Mouse (Mus musculus): ENCODE measurements around the gene Unc5a. TPM values are rescaled to one million over a fixed set of nuclear protein-coding genes. Genes with fewer than 3 reads are reported as not detected.

The Unc5a gene
- total RNA-seq, 1 experiment: 0.31 TPM

- H3K4me3 ChIP-seq (ENCODE audit: insufficient read depth in 1 of 2, low read depth in 1 of 2, low read length in 2 of 2, poor library complexity in 1 of 2, severe bottlenecking in 1 of 2): no peak overlapping the region
- no peaks in the 10 kb centered on the region for H3K36me3 ChIP-seq (ENCODE audit: control insufficient read depth, insufficient read depth, low read length, poor library complexity, severe bottlenecking)
- H3K4me1 ChIP-seq (ENCODE audit: control insufficient read depth in 2 of 2, insufficient read depth in 2 of 2, low read length in 2 of 2, poor library complexity in 1 of 2): peaks cover 0 to 15% of the 10 kb centered on the region in 2 experiments; a peak in 1 of 4 replicates
- in situ Hi-C loops (cut with MboI; ENCODE audit: low sequenced_read_pairs in 2 of 2, unreplicated experiment in 2 of 2): no loop called here
- DNase-seq (ENCODE audit: low read depth, low spot score): no peak
- no peak for TF ChIP-seq ZNF384 (IDR thresholded peaks at IDR 0.05; ENCODE audit: low read depth, low read length)
- TF ChIP-seq ZC3H11A (IDR thresholded peaks at IDR 0.05; ENCODE audit: borderline replicate concordance, low read depth, low read length): no peak
- TF ChIP-seq MAFK (IDR thresholded peaks at IDR 0.05; ENCODE audit: insufficient read depth, low read depth, low read length): no peak
- no peak for TF ChIP-seq CHD2 (IDR thresholded peaks at IDR 0.05; ENCODE audit: low read depth, low read length)
- TF ChIP-seq HCFC1 (IDR thresholded peaks at IDR 0.05; ENCODE audit: borderline replicate concordance, insufficient read depth, low read length): no peak
- no peak overlapping the region for H3K9ac ChIP-seq (ENCODE audit: insufficient read depth, low read depth, low read length, poor library complexity, severe bottlenecking)
- H3K9me3 ChIP-seq (ENCODE audit: control insufficient read depth, insufficient read depth, low read depth, low read length): no peaks in the 10 kb centered on the region
- no peak overlapping the region for H3K27ac ChIP-seq (ENCODE audit: insufficient read depth, low read depth, low read length, poor library complexity, severe bottlenecking)
Measured at GRCm38 (mm10) chr13:55011103-55011502, 61.9 kb downstream of the Unc5a start.

GRCm38 (mm10) chr13:55011981-55012478, 62.8 kb downstream of the Unc5a start:
- H3K4me3 ChIP-seq (ENCODE audit: insufficient read depth in 1 of 2, low read depth in 1 of 2, low read length in 2 of 2, poor library complexity in 1 of 2, severe bottlenecking in 1 of 2): peak overlapping the region; percentile 6 to 24; a peak in 2 of 4 replicates
- no peaks in the 10 kb centered on the region for H3K9me3 ChIP-seq (ENCODE audit: control insufficient read depth, insufficient read depth, low read depth, low read length)
- DNase-seq (ENCODE audit: low read depth, low spot score): peak; percentile 16
- no peak overlapping the region for H3K27ac ChIP-seq (ENCODE audit: insufficient read depth, low read depth, low read length, poor library complexity, severe bottlenecking)
- H3K4me1 ChIP-seq (ENCODE audit: control insufficient read depth in 2 of 2, insufficient read depth in 2 of 2, low read length in 2 of 2, poor library complexity in 1 of 2): peaks cover 0 to 12% of the 10 kb centered on the region in 2 experiments; a peak in 1 of 4 replicates
- in situ Hi-C loops (cut with MboI; ENCODE audit: low sequenced_read_pairs in 2 of 2, unreplicated experiment in 2 of 2): no loop called here
- no peaks in the 10 kb centered on the region for H3K36me3 ChIP-seq (ENCODE audit: control insufficient read depth, insufficient read depth, low read length, poor library complexity, severe bottlenecking)
- H3K9ac ChIP-seq (ENCODE audit: insufficient read depth, low read depth, low read length, poor library complexity, severe bottlenecking): no peak overlapping the region
- TF ChIP-seq HCFC1 (IDR thresholded peaks at IDR 0.05; ENCODE audit: borderline replicate concordance, insufficient read depth, low read length) (no peak), CHD2 (IDR thresholded peaks at IDR 0.05; ENCODE audit: low read depth, low read length) (no peak), ZNF384 (IDR thresholded peaks at IDR 0.05; ENCODE audit: low read depth, low read length) (no peak), ZC3H11A (IDR thresholded peaks at IDR 0.05; ENCODE audit: borderline replicate concordance, low read depth, low read length) (no peak), MAFK (IDR thresholded peaks at IDR 0.05; ENCODE audit: insufficient read depth, low read depth, low read length) (no peak)

- H3K27ac ChIP-seq (ENCODE audit: insufficient read depth, low read depth, low read length, poor library complexity, severe bottlenecking): no peak overlapping the region
- DNase-seq (ENCODE audit: low read depth, low spot score): no peak
- peaks cover 0 to 12% of the 10 kb centered on the region in 2 experiments; a peak in 1 of 4 replicates for H3K4me1 ChIP-seq (ENCODE audit: control insufficient read depth in 2 of 2, insufficient read depth in 2 of 2, low read length in 2 of 2, poor library complexity in 1 of 2)
Measured at GRCm38 (mm10) chr13:55013702-55014344, 64.6 kb downstream of the Unc5a start.

GRCm38 (mm10) chr13:55014451-55014850, 65.2 kb downstream of the Unc5a start:
- no peak overlapping the region for H3K4me3 ChIP-seq (ENCODE audit: insufficient read depth in 1 of 2, low read depth in 1 of 2, low read length in 2 of 2, poor library complexity in 1 of 2, severe bottlenecking in 1 of 2)
- no peak for DNase-seq (ENCODE audit: low read depth, low spot score)
- TF ChIP-seq ZNF384 (IDR thresholded peaks at IDR 0.05; ENCODE audit: low read depth, low read length) (no peak), ZC3H11A (IDR thresholded peaks at IDR 0.05; ENCODE audit: borderline replicate concordance, low read depth, low read length) (no peak), CHD2 (IDR thresholded peaks at IDR 0.05; ENCODE audit: low read depth, low read length) (no peak), HCFC1 (IDR thresholded peaks at IDR 0.05; ENCODE audit: borderline replicate concordance, insufficient read depth, low read length) (no peak), MAFK (IDR thresholded peaks at IDR 0.05; ENCODE audit: insufficient read depth, low read depth, low read length) (no peak)
- H3K9me3 ChIP-seq (ENCODE audit: control insufficient read depth, insufficient read depth, low read depth, low read length): no peaks in the 10 kb centered on the region
- H3K27ac ChIP-seq (ENCODE audit: insufficient read depth, low read depth, low read length, poor library complexity, severe bottlenecking): no peak overlapping the region
- peaks cover 0 to 12% of the 10 kb centered on the region in 2 experiments; a peak in 1 of 4 replicates for H3K4me1 ChIP-seq (ENCODE audit: control insufficient read depth in 2 of 2, insufficient read depth in 2 of 2, low read length in 2 of 2, poor library complexity in 1 of 2)
- in situ Hi-C loops (cut with MboI; ENCODE audit: low sequenced_read_pairs in 2 of 2, unreplicated experiment in 2 of 2): no loop called here
- no peaks in the 10 kb centered on the region for H3K36me3 ChIP-seq (ENCODE audit: control insufficient read depth, insufficient read depth, low read length, poor library complexity, severe bottlenecking)
- no peak overlapping the region for H3K9ac ChIP-seq (ENCODE audit: insufficient read depth, low read depth, low read length, poor library complexity, severe bottlenecking)

More at GRCm38 (mm10) chr13:55013702-55014344, 64.6 kb downstream of the Unc5a start:
- in situ Hi-C loops (cut with MboI; ENCODE audit: low sequenced_read_pairs in 2 of 2, unreplicated experiment in 2 of 2): no loop called here
- no peak overlapping the region for H3K9ac ChIP-seq (ENCODE audit: insufficient read depth, low read depth, low read length, poor library complexity, severe bottlenecking)
- no peaks in the 10 kb centered on the region for H3K36me3 ChIP-seq (ENCODE audit: control insufficient read depth, insufficient read depth, low read length, poor library complexity, severe bottlenecking)
- TF ChIP-seq ZNF384 (IDR thresholded peaks at IDR 0.05; ENCODE audit: low read depth, low read length) (no peak), CHD2 (IDR thresholded peaks at IDR 0.05; ENCODE audit: low read depth, low read length) (no peak), MAFK (IDR thresholded peaks at IDR 0.05; ENCODE audit: insufficient read depth, low read depth, low read length) (no peak), HCFC1 (IDR thresholded peaks at IDR 0.05; ENCODE audit: borderline replicate concordance, insufficient read depth, low read length) (no peak), ZC3H11A (IDR thresholded peaks at IDR 0.05; ENCODE audit: borderline replicate concordance, low read depth, low read length) (no peak)
- H3K9me3 ChIP-seq (ENCODE audit: control insufficient read depth, insufficient read depth, low read depth, low read length): no peaks in the 10 kb centered on the region
- no peak overlapping the region for H3K4me3 ChIP-seq (ENCODE audit: insufficient read depth in 1 of 2, low read depth in 1 of 2, low read length in 2 of 2, poor library complexity in 1 of 2, severe bottlenecking in 1 of 2)
